Mouse (Mus musculus): ENCODE data around the gene Rassf5.

GRCm38 (mm10) chr1:131196107-131196506, 49.0 kb downstream of the Rassf5 start:
- no peak for TF ChIP-seq EP300 (optimal IDR thresholded peaks at IDR 0.05)
- no peak for TF ChIP-seq CTCF (IDR thresholded peaks at IDR 0.05; ENCODE audit: low read depth)
